Mouse (Mus musculus) CD4-positive, CD25-positive, alpha-beta regulatory T cell, adult 4 months (primary cell): ENCODE data around the gene Il1rapl2. TPM values are rescaled to one million over a fixed set of nuclear protein-coding genes. Genes with fewer than 3 reads are reported as not detected.
"Not testable (repeated sequence)": the region's sequence is repeated elsewhere in the genome, so short reads cannot be mapped to it uniquely, and the experiment has no call there.

ENCODE experiments used
- ATAC-seq: one replicate; pipeline ENCODE4 v1.8.0; 2017
- polyA plus RNA-seq, 2 experiments: library from polyadenylated mRNA; unstranded; fragments of 100-300 nt; shearing (Covaris generic); gene quantifications; one replicate each; pipeline ENCODE4 v1.2.1; 2017

Gene Il1rapl2
- polyA plus RNA-seq, 2 experiments from 2014 or later = 0.20 TPM; not detected in 1

DNA sequence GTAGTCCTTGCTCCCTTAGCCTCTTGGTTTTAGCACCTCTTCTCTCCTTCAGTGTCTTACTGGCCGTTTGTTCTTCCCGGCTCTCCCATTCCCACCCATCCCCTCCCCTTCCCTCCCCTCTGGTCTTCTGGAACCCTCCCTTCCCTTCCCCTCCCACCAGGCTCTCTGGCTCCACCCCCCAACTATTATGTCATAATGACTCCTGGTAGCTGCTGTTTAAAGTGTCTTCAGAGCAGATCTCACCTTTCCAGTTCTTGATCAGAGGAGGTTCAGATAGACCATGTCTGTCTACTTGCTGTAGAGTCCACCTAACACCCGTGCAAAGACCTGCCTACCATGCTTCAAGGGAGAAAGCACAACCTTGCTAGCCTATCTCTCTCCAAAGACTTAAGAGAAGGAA lies 639.1 kb downstream of the Il1rapl2 start, which contains the start of gene Tex13a:
Tex13a (minus strand) TSS at position 101 of the 400 bp plus-strand sequence.
- no peak for ATAC-seq

GRCm38 (mm10) chrX:138234626-138235025 lies 664.2 kb downstream of the Il1rapl2 start:
- ATAC-seq = no peak

GRCm38 (mm10) chrX:138348736-138349135 lies 778.3 kb downstream of the Il1rapl2 start:
- not testable (repeated sequence) for ATAC-seq

- ATAC-seq = no peak
Observed at GRCm38 (mm10) chrX:138433794-138434193, 863.4 kb downstream of the Il1rapl2 start.

- ATAC-seq = no peak
Observed at GRCm38 (mm10) chrX:138437939-138438338, 867.5 kb downstream of the Il1rapl2 start.

DNA sequence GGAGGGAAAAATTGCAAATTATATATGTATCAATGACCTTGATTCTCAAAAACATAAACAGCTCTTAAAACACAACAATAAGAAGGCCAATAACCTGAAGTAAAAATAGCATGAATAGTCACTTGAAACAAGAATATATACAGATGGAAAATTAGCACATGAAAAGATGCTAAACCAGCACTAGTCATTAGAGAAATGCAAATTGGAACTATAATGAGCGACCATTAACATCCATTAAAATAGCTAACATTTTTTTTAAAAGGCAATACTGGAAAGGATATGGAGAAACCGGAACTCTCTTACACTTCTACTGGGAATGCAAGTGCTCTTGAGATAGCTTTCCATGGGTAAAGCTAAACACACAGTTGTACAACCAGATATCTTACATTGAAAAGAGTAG lies 879.4 kb downstream of the Il1rapl2 start:
- no peak for ATAC-seq

- no peak for ATAC-seq
Observed at GRCm38 (mm10) chrX:138478488-138478887, 908.1 kb downstream of the Il1rapl2 start.

GRCm38 (mm10) chrX:138500510-138500909 lies 930.1 kb downstream of the Il1rapl2 start:
- ATAC-seq = no peak

DNA sequence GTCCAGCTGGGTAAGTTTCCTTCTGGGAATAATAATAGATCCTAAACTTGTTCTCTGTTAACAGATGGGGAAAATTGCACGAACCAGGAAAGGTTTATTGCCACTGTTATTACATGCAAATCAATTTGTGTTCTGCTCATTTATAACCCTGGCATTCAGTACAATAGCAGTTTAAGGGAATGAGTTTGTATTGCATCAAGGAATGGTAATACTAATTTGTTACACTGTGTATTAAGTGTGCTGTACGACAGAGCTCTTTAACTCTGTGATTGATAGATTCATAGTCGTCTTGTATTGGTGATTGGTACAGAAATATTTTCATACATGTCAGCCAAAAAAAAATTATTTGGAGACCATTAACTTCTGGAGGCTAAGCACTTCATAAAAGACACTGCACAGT lies 934.6 kb downstream of the Il1rapl2 start:
- ATAC-seq = no peak

- ATAC-seq = no peak
Observed at GRCm38 (mm10) chrX:138620106-138620505, 1049.7 kb downstream of the Il1rapl2 start.

- ATAC-seq = no peak
Observed at GRCm38 (mm10) chrX:138625311-138625710, 1054.9 kb downstream of the Il1rapl2 start.

- ATAC-seq = no peak
Observed at GRCm38 (mm10) chrX:138722372-138722771, 1152.0 kb downstream of the Il1rapl2 start.

DNA sequence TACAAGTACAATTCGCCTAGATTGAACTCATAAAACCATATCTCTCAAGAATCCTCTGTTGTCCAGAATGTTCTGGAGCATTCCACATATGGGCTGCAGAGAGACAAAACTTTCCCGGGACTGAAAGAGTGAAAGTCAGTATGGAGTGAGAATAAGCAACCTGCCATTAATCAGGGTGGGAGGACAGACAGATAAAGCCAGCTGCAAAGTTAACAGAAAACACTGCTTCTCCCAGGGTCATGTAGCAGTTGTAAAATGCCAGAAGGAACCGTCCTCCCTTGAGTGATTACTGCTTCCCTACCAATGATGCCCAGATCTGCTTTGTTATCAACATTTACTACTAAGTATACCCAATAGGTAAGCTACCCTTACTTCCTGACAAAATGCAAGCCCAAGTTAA lies 1230.5 kb downstream of the Il1rapl2 start:
- ATAC-seq = no peak

DNA sequence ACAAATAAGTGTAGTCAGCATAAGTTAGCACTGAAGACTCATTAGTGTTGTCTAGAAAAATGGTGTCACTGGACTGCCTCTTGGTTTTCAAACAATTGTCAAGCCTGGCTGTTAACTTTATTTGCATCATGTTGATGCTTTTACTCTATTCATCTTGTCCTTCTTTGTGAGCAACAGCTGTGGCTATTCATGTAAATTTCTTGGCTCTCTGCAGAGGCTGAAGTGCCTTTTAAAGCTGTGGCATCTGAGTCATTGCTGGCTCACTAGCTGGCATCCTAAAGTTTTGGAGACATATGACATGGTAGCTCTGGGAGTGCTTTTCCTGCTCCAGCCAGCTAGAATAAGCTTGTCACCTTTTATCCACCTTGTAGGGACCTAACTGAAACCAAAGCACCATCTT lies 1261.5 kb downstream of the Il1rapl2 start:
- no peak for ATAC-seq

- no peak for ATAC-seq
Observed at GRCm38 (mm10) chrX:138833894-138834293, 1263.5 kb downstream of the Il1rapl2 start.

GRCm38 (mm10) chrX:138838381-138838780 lies 1268.0 kb downstream of the Il1rapl2 start:
- no peak for ATAC-seq
